Mouse (Mus musculus): ENCODE results near the gene Gm20509.

DNA sequence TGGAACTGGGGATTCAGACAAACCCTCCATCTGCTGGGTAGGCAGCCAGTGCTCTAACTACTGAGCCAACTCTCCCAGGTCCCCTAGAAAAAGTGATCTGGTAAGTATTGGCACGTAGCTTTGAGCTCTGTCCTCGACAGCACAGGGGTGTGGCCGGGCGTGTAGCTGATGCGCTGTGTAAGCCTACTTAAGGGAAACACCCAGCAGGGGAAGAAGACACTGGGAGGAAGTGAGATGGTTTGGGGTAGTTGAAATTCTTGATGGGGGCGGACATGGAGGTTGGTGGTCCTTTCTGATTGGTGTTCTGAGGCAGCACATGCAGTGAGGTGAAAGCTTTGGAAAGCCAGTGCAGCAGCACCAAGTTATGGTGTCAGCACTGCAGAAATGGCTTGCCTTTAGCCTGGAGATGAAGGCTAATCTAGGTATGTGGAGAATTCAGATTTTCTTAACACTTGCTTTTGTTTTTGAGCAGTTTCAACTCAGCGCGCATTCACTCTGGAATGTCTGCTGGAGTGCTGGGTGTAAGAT is 22.8 kb downstream of the Gm20509 start:
- TF ChIP-seq POLR2A (IDR thresholded peaks at IDR 0.05; ENCODE audit: control insufficient read depth, extremely low read depth, insufficient read depth, low read length, poor library complexity), result no peak
- no peak for TF ChIP-seq CTCF (IDR thresholded peaks at IDR 0.05; ENCODE audit: borderline replicate concordance, control insufficient read depth, extremely low read depth, insufficient read depth, low read length, poor library complexity)

All from thymus, adult 2 months (tissue).